Mouse (Mus musculus) left cerebral cortex, adult 11 months (tissue): Measurements from ENCODE around the gene Gm4553.
"Not testable (repeated sequence)": the region's sequence is repeated elsewhere in the genome, so short reads cannot be mapped to it uniquely, and the experiment has no call there.

ENCODE experiments used
- DNase-seq: peaks from one replicate; pipeline ENCODE4 v3.0.0; 2022; ENCODE audit warnings: low spot score

The Gm4553 gene

DNA sequence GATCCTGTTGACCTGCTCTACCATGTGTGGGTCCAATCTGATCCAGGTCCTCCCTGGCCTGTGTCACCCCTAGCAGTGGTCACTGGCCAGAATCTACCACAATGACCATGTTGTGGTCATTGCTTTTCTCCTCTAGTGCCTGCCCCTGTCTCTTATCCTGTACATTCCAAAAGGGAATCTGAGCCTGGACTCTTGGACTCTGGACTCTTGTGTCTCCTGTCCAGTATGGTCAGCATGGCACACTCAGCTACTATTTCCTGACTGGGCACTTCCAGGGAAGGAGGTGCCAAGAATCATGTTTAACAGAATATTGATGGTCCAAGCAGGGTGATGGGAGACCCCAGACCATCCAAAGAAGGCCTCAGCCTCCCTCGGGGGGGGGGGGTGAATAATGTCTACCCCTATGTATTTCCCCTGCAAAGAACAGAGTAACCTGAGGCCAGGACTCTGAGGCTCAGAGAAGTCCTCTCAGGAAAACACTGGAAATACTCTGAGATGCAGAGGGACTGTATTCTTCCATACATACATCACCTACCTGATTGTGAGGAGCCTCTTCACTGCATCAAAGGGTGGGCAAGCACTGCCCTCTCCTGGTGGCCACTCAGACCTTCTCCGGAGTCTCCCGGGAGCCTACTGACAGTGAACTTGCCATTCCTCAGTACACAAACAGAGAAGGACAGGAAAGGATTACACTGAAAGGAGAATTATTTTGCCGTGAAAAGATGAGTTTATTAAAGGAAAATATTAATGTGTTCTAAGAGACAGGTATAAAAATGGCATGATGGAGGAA lies 31.1 kb downstream of the Gm4553 start:
- DNase-seq: no peak

DNA sequence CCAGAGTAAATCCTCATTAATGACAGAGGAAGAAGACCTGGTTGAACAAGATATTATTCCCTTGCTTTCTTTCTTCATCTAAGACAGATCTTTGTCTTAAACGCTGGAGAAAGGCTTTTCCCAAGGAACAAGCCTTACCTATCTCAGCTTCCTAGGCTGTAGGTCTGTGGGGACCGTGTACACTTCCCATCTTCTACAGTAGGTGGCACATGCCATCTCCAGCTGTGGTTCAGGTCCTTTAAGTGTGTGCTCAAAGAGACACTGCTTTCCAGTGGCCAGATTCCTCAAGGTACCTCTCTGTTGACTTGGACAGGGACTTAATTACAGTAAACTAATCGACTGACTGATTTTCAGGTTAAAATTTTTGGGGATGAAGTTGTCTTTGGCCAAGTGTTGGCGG lies 36.7 kb downstream of the Gm4553 start:
- no peak for DNase-seq

DNA sequence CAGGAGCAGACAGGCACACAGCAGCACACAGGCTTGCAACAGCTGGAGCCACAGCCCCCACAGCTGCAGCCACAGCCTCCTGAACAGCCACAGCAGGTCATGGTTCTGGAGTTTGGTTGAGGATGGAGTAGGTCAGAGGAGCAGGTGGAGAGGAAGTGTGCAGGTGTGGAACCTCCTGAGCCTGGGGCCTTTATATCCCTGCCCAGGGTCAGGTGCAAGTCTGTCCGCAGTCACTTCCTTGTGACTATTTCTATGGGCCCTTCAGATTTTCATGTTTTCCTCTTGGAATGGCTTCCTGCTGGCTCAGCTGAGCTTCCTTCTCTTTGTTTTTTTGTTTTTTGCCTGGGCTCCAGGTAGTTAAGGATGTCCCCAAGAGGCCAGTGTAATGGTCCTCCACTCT lies 44.9 kb downstream of the Gm4553 start, which contains the start of gene Gm45618:
Gene Gm45618, minus strand, starts transcription at position 101 of the 400 bp plus-strand sequence.
- not testable (repeated sequence) for DNase-seq

DNA sequence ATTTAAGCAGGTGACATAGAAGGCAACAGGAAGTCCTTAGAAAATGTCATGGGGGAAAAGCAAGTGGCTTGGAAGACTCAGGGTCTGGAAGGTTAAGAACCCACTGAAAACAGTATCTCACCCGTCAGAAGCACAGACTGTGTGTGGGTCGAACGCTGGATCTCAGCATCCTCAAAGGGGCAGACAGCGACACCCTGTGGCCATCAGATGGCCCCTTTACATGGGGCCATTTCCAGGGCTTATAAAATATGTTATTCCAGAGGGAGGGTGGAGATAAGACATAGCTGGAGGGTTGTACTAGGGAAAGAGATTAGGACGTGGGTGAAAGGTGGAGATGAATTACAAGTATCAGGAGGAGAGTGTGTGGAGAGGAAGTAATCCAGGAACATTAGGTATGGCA lies 45.9 kb downstream of the Gm4553 start:
- DNase-seq: no peak
